Mouse (Mus musculus): ENCODE measurements around the gene Gm45713.

The Gm45713 gene

DNA sequence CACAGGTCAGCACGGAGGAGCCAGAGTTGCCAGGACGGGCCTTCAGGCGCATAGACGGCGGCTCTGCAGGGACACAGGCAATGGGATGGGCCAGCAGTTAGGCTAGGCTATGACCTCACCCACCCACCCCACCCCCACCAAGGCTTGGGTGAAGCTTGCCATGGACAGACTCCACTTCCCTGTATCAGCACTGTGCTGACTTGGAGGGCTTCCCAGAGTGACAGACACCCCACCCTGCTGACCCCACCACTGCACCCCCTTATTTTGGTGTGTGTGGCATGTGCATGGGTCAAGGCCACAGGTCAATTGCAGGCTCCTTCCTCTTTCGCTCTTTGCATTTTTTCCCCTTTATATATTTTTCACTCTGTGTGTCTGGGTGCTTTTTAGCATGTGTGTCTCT, 40.7 kb downstream of the Gm45713 start:
- no peak for DNase-seq (ENCODE audit: low read depth)

DNA sequence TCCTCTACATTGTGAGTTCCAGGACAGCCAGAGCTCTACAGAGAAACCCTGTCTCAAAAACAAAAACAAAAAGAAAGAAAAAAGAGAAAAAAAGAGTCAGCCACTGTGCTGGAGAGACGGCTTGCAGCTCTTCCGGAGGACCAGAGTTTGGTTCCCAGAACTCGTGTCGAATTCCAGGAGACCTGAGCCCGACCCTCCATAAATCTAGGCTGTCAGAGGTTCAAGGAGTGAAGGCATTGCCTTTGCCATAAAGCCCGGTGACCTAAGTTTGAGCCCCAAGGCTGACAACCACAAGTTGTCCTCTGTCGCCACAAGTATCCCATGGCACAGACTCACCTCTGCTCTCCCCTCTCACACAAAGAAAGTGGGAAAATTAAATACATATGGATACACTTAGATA, 41.9 kb downstream of the Gm45713 start:
- no peak for DNase-seq (ENCODE audit: low read depth)

DNA sequence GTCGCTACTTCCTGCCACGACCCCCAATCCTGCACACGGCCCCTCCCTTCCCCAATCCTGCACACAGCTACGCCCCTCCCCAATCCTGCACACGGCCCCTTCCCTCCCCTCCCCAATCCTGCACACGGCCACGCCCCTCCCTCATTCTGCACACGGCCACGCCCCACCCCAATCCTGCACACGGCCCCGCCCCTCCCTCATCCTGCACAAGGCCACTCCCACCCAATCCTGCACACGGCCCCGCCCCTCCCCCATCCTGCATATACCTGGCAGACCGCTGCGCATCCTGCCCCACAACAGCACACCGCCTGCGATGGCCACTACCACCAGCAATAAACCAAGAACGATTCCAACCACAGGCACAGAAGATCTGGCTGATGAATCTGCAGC, 42.5 kb downstream of the Gm45713 start:
- DNase-seq (ENCODE audit: low read depth) = no peak

DNA sequence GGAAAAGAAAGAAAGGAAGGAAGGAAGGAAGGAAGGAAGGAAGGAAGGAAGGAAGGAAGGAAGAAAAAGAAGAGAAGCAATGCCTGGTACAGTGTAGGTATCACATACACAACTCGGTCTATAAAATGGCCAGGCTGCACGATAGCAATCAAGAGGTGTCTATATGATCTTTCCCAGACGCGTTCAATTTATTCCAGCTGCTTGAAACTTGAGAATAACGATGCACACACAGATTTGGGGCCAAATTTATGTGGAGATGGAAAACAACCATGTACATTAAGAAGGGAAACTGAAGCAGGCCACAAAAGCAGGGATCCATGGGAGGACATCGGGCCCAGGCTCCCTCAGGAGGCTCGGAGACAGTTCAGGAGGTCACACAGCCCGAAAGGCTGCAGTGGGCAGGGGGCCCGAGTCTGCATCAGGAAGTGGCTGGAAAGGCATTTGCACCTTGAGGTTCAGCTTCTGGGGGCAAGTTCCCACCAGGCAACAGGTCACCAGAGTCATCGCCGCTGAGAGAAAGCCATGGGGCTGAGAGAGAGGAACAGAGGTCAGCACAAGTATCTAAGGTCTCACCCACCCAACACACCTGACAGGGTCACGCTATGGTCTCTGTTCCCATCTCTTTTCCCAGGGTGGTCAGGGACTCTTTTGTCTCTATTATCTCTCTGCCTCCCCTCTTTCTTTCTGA, 43.1 kb downstream of the Gm45713 start:
- DNase-seq (ENCODE audit: low read depth) = no peak

DNA sequence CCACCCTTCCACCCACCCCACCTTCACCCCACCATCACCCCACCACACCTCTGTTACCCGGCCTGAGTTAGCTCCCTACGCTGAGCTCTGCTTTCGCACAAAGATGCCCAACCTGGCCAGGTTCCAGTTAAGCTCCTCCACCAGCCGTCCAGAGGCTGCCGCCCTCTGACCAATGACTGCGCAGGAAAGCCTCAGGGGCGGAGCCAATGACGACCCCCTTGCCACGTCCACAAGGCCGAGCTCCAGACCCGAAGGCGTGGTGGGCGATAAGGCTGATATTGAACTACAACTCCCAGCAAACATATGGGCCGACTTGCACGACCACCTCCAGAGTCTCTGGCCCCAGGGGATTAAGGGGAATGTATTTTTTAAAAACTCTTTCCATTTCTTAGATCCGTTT, 44.0 kb downstream of the Gm45713 start, which contains the start of gene Rcn3:
Gene Rcn3, minus strand, starts transcription at position 174 of the 400 bp plus-strand sequence.
- DNase-seq (ENCODE audit: low read depth) = peak; percentile 62

DNA sequence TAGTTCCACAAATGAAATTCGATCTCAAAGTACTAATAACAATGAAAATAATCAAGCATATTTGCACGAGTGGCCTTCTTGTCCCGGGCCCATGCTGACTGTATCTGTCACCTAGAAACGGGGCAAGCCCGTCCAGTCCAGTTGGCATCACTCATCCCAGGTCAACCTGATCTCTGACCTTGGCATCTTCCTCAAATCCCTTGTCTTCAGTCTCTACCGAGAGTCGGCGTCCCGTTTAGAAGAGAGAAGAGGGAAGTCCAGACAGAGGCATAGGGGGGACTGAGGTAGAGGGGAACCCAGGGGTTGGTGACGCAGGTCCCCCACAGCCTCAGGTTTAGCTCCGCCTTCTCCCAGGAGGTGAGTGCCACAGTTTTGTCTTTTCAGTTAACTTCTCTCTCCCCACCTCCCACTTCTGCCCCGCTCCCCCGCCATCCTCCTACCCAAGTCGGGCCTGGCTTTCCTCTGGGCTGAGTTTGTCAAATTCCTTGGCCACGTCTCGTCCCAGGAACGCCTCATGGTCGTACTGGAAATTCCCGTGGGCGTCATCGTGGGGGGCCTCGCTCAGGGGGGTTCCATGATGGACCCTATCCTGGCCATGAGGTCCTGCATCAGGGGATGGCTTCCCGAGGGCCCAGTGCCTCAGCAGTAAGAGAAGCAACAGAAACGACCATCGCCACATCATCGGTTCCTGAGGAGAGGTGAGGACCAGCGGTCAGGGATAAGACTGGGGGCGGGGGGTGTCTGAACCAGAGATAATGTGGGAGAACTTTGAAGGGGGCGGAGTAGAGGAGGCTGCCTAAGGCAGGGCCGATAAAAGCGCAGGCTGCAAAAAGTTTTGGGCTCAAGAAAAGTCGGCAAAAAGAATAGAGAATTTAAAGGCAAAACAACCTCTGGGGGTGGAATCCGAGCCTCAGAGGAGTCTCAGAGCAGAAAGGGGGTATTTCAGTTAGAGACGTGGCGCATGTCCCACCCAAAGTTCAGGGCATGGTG, 44.7 kb downstream of the Gm45713 start:
- DNase-seq (ENCODE audit: low read depth) = no peak

DNA sequence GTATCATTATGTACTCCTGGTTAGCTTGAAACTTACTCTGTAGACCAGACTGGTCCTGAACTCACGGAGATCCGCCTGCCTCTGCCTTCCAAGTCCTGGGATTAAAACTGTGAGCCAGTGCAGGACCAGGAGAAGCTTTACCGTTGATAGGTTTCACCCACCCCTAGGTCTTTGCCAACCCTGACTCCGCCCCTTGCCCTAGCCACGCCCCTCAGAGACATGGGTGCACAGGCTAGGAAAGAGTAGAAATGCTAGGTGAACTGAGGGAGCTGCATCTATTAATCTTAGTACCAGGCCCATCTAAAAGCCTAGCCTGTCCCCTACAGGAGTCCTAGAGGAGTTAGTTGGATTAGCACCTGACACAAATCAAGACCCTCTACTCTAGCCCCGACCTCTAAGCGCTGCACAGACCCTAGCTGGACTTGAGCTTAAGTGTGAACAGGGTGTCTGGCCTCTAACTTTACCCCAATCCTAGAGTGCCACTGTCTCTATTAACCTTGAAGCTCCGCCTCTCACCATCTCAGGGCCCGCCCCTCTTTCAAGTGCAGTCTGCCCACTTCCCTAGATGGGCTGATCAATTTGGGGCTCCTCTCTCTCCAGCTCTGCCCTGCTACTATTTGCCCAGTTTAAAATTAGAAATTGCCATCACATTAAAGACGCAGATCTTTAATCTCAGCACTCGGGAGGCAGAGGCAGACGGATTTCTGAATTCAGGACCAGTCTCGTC, 45.6 kb downstream of the Gm45713 start:
- no peak for DNase-seq (ENCODE audit: low read depth)

DNA sequence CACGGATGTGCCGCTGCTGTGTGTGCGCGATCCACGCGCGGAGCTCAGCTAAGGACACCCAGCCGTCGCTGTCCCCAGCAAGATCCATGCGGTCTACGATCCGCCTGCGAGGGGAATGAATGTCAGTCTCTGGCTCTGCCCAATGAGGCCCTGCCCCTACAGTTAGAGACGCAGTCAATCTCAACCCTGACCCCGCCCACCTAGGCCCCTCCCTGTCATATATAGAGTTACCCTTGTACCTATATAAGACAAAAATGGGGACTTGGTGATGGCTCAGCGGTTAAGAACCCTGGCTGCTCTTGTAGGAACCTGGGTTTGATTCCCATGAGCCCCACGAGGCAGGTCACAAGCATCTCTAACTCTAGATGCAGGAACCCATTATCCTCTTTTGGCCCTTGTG, 47.4 kb downstream of the Gm45713 start:
- DNase-seq (ENCODE audit: low read depth) = no peak

DNA sequence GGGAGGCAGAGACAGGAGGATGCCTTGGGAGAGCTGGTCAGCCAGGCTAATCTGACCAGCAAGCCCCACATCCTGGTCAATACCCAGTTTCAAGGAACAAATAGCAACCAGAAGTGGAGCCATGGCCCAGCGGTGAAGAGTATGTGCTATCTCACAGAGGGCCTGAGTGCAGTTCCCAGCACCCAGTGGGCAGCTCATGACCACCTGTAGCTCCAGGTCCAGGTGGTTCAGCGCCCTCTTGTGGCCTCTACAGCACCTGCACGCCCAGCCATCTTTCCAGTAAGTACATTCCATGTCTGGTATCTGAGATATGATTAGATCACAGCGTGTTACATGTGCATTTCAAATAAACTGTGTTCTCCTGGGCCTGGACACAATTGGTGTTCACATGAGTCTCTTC, 49.9 kb downstream of the Gm45713 start:
- no peak for DNase-seq (ENCODE audit: low read depth)

DNA sequence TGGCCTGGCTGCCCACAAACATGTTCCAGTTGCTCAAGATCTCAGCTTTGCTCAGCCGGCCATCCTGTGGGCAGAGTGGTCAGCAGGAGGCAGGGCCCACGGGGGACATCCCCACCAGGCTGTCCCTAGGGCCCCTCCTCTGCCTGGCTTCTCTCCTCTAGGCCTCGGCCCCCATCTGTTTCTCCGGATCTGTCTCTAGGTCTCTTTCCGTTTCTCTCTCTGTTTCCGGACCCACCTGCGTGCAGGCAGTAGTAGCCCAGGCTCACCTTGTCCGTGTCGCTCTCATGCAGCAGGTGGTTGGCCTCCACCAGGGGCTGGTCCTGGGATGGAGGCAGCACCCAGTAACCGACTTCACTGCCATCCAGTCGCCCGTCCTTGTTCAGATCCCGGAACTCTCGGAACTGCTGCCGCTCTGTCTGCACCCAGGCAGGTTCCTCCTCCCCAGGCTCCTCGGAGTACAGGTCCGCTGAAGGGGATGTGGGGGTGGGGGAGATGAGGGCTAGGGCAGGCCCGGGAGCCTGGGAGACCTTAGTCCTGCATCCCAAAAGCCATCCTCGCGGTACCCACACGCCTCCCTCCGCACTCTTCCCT, 52.6 kb downstream of the Gm45713 start:
- DNase-seq (ENCODE audit: low read depth) = no peak

DNA sequence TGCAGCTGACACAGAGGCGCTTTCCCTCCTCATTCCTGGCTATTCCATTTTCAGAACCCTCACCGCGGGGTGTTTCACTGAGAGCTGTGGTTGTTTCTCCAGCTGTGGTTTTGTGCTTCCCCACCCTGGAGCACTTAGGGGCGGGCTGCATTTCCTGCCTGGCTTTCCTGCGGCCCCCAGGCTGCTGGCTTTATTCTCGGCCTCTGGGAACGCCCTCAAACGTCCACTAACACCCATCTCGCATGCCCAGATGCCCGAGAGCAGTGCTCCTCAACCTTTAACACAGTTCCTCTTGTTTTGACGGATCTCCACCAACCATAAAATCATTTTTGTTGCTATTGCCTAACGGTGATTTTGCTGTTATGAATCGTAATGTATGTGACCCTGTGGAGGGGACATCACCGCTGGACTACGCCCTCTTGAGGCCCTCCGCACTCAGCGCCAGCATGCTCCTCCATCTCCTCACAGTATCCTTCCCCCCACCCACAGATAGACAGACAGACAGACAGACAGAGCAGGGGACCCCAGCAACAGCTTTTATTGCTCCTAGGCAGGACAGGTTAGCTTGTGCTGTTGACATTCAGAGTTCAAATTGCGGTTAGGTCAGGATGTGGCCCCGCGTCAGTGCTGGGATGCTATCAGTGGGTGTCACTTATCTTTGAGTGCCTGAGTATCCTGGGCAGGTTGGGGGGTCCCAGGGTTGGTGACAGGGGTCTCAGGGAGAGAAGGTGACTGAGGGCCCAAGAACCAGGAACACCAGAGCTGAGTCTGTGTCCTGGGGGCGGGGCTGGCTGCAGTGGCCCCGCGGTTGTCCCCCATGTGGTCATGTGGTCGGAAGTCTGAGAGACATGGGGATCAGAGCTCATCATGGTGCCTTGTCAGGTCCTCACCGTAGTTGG, 53.4 kb downstream of the Gm45713 start:
- no peak for DNase-seq (ENCODE audit: low read depth)

DNA sequence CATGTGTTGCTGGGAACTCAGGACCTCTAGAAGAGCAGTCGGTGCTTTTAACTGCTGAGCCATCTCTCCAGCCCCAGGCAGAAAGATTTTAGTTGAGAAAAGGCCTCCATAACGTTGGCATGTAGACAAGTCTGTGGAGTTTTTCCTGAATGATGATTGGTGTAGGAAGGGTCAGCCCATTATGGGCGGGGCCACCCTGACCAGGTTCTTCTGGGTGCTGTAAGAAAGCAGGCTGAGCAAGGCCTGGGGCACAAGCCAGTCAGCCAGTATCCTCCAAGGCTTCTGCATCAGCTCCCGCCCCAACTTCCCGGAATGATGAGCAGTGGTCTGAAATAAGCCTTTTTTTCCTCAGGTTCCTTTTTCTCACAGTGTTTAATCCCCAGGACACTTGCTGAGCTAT, 55.0 kb downstream of the Gm45713 start:
- no peak for DNase-seq (ENCODE audit: low read depth)

DNA sequence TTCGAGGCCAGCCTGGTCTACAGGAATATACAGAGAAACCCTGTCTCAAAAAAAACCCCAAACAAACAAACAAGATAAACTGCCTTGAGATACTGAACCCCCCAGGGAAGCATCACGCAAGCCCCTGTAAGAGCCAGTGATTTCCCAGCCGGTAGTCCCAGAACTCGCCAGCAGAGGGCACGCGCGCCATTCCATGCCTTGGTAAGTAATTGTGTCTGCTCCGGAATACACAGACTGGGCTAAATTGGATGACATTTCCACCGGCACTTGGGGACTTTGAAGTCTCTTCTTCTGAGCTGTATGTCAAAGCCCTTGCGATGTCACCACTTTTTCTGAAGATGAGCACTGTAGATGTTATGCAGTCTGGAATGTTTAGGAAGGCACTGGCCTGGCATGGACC, 56.2 kb downstream of the Gm45713 start:
- peak; percentile 89 for DNase-seq (ENCODE audit: low read depth)

DNA sequence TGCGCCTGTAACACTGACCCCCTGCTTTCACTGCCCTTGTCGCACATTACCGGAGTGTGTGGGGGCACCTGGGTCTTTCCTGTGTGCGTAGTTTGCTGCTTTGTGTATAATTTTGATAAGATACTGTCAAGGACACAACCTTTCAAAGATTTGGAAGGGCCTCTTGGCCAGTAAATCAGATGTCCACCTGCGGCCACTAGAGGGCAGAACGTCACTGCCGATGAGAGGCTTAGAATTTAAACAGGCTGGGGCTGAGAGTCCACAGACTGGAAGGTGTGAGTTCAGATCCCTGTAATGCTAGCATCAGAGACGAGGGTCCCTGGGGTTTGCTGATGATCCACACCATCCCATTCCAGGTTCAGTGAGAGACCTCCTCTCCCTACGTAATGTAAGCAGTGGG, 57.5 kb downstream of the Gm45713 start:
- peak; percentile 62 for DNase-seq (ENCODE audit: low read depth)

DNA sequence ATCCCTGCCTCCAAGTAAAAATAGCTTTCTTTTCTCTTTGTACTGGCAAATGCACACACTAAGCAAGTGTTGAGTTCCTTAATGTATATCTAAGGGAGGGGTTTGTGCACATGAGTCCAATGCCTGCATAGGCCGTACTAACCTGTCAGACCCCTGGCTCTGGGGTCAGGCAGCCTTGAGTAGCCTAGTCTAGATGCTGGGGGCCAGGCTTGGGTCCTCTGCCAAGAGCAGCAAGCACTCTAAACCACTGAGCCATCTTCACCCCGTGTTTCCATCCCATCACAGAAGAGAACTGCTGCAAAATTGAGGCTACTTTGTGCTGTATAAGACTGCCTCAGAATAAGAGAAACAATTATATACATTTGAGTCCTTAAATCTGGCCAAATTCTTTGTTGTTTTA, 58.2 kb downstream of the Gm45713 start:
- no peak for DNase-seq (ENCODE audit: low read depth)

DNA sequence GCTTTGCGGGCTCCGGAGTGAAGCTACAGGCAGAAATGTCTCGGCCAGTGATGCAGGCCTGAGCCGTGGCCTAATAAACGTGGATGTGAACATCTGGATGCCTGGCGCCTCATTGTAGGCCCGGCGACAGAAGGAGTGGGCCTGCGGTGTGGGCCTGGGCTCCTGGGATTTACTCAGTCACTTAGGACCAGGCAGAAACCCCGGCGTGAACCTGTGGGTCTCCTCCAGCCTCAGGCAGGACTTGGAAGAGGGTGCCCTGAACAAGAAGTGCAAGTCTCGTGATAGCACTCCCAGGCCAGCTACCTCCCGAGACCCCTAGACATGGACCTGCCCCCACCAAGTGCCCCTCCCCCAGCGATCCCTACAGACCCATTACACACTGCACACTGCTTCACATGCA, 58.7 kb downstream of the Gm45713 start:
- no peak for DNase-seq (ENCODE audit: low read depth)

DNA sequence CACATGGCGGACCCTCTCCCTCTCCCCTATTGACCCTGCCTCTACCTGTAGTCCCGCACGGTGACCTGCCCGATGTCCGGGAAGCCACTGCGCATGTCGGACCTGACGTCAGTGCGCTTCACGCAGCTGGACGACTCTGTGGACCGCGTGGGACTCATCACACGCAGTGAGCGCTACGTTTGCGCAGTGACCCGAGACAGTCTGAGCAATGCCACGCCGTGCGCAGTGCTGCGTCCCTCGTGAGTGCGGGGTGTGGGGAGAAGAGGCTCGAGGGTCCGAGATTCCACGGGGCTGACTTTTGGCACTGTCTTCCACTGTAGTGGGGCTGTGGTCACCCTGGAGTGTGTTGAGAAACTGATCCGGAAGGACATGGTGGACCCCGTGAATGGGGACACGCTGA, 59.5 kb downstream of the Gm45713 start:
- no peak for DNase-seq (ENCODE audit: low read depth)
